Mouse (Mus musculus) midbrain, embryonic 11.5 days (tissue): Measurements from ENCODE around the gene Thrb. TPM values are rescaled to one million over a fixed set of nuclear protein-coding genes. Genes with fewer than 3 reads are reported as not detected.

Experiments used
- ATAC-seq: fragments of 200-750 bp; cut with Nextera tagmentation; 2 replicates; pipeline ENCODE4 v1.8.0; 2017; ENCODE audit warnings: moderate TSS enrichment, moderate library complexity; ENCODE audit not compliant: low FRiP score
- DNase-seq: peaks from one replicate; pipeline ENCODE4 v3.0.0; 2015; ENCODE audit warnings: low spot score; ENCODE audit errors: missing footprints
- H3K27ac ChIP-seq: fragments of 300-500 bp; sonication (generic); 2 replicates; pipeline ENCODE4 v1.5.1; 2014; ENCODE audit warnings: low read depth, low read length
- H3K27me3 ChIP-seq: fragments of 300-500 bp; sonication (generic); 2 replicates; pipeline ENCODE4 v1.6.1; 2014; ENCODE audit warnings: mild to moderate bottlenecking, low read length, moderate library complexity, mixed read lengths; ENCODE audit not compliant: control insufficient read depth, insufficient read depth
- H3K36me3 ChIP-seq: fragments of 300-500 bp; sonication (generic); 2 replicates; pipeline ENCODE4 v1.6.1; 2014; ENCODE audit warnings: mild to moderate bottlenecking, low read length, moderate library complexity, mixed read lengths; ENCODE audit not compliant: control insufficient read depth, insufficient read depth
- H3K4me1 ChIP-seq: fragments of 300-500 bp; sonication (generic); 2 replicates; pipeline ENCODE4 v1.6.1; 2014; ENCODE audit warnings: low read length; ENCODE audit not compliant: control insufficient read depth, insufficient read depth
- H3K4me2 ChIP-seq: fragments of 300-500 bp; sonication (generic); 2 replicates; pipeline ENCODE4 v1.6.1; 2014; ENCODE audit warnings: mild to moderate bottlenecking, moderate library complexity
- H3K4me3 ChIP-seq: fragments of 300-500 bp; sonication (generic); 2 replicates; pipeline ENCODE4 v1.5.1; 2014; ENCODE audit warnings: low read depth, low read length
- H3K9ac ChIP-seq: fragments of 300-500 bp; sonication (generic); 2 replicates; pipeline ENCODE4 v1.6.1; 2014; ENCODE audit warnings: low read length
- H3K9me3 ChIP-seq: fragments of 300-500 bp; sonication (generic); 2 replicates; pipeline ENCODE4 v1.6.1; 2016; ENCODE audit warnings: low read length; ENCODE audit not compliant: control insufficient read depth
- WGBS: fragments of 180-500 bp; shearing (Covaris S2); extraction: QIAGEN DNeasy Blood & Tissue Kit; methylation state at CpG from one replicate; pipeline ENCODE4 v1.1.7; 2014; 5-methylcytosine and 5-hydroxymethylcytosine counted together
- polyA plus RNA-seq: library from polyadenylated mRNA; unstranded; fragments of >200 nt; fragmentation: Nextera tagmentation; extraction: Ambion mirVana; gene quantifications from 2 replicates; pipeline ENCODE4 v1.2.1, GENCODE M21; 2014

Thrb gene
- polyA plus RNA-seq, 1 experiment from 2014 or later = 0.82 TPM

- H3K27ac ChIP-seq = no peak overlapping the region
- no peak for ATAC-seq
- no peak overlapping the region for H3K9ac ChIP-seq
- no peaks in the 10 kb centered on the region for H3K36me3 ChIP-seq
- no peaks in the 10 kb centered on the region for H3K9me3 ChIP-seq
- 82% methylated on average over 4 of the region's 4 CpGs for WGBS
- no peak overlapping the region for H3K4me2 ChIP-seq
- no peak for DNase-seq
- no peaks in the 10 kb centered on the region for H3K27me3 ChIP-seq
- H3K4me1 ChIP-seq = peaks cover 6% of the 10 kb centered on the region; the same call in 1 of the 2 replicates
- H3K4me3 ChIP-seq = no peak overlapping the region
Observed at GRCm38 (mm10) chr14:17727878-17728277, 67.8 kb downstream of the Thrb start.

DNA sequence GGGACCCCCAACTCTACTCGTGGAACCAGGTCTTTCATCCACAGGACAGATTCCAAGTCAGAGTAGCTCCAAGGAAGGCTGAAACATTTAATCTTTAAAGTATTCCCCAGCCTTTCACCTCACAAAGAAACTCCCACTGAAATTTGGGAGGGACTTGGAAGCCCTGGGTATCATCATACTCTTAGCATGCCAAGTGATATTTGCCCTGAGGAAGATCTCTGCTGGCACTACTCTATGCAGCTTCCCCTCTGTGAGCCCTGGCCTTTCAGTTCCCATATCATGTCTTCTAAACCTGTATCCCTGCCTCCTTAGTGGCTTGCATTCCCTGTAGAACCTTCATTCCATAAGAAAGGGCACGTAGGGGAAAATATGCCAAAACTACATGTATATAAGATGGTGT lies 68.8 kb downstream of the Thrb start:
- 94% methylated on average over 2 of the region's 2 CpGs for WGBS
- no peak overlapping the region for H3K9ac ChIP-seq
- H3K9me3 ChIP-seq = no peaks in the 10 kb centered on the region
- no peak overlapping the region for H3K4me2 ChIP-seq
- H3K4me1 ChIP-seq = peaks cover 8% of the 10 kb centered on the region; the same call in 1 of the 2 replicates
- no peak for ATAC-seq
- no peak for DNase-seq
- H3K27me3 ChIP-seq = no peaks in the 10 kb centered on the region
- H3K27ac ChIP-seq = no peak overlapping the region
- no peak overlapping the region for H3K4me3 ChIP-seq
- H3K36me3 ChIP-seq = no peaks in the 10 kb centered on the region

- WGBS = 0% methylated on average over 2 of the region's 2 CpGs
- no peaks in the 10 kb centered on the region for H3K36me3 ChIP-seq
- no peak overlapping the region for H3K27ac ChIP-seq
- H3K9me3 ChIP-seq = no peaks in the 10 kb centered on the region
- no peak overlapping the region for H3K4me2 ChIP-seq
- H3K27me3 ChIP-seq = no peaks in the 10 kb centered on the region
- DNase-seq (no peak), ATAC-seq (peak; percentile 22; the same call in 1 of the 2 replicates)
- no peak overlapping the region for H3K9ac ChIP-seq
- H3K4me1 ChIP-seq = peaks cover 9% of the 10 kb centered on the region; the same call in 1 of the 2 replicates
- no peak overlapping the region for H3K4me3 ChIP-seq
Observed at GRCm38 (mm10) chr14:17731020-17731419, 71.0 kb downstream of the Thrb start.

DNA sequence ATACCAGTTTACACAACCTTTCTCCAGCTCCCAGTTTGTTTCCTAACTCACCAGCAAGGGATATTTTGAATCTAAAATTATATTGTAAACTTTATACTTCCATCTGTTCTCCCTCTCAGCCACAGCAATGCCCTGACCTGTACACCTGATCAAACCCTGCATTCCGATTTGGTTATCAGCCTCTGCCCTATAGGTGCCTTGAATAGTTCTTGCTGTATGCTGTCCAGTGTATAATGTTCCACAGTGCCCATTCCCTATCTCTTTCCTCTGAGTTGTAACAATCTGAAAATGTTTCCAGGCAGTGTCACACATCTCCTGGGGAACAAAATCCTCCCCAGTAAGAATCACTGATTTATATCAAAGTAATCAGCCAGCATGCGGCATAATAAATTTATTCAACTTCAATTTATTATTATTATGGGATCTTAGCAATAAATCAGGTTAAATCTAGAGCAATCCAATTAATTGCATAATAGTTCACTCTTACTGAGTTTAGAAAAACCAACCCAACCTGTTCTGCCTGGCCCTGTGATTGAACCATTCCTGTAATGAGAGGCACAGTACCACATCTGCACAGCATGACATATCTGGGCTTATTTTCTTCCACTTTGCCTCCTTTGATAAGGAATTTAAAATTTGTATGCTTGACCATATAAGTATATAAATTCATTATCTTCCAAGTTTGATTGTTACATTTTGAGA lies 73.2 kb downstream of the Thrb start:
- WGBS = 84% methylated on average over 2 of the region's 2 CpGs
- H3K4me2 ChIP-seq = no peak overlapping the region
- no peak overlapping the region for H3K9ac ChIP-seq
- no peak for DNase-seq
- ATAC-seq = peak; percentile 53; the same call in 1 of the 2 replicates
- no peaks in the 10 kb centered on the region for H3K27me3 ChIP-seq
- H3K4me3 ChIP-seq = no peak overlapping the region
- H3K9me3 ChIP-seq = no peaks in the 10 kb centered on the region
- no peak overlapping the region for H3K27ac ChIP-seq
- H3K4me1 ChIP-seq = peaks cover 9% of the 10 kb centered on the region; the same call in 1 of the 2 replicates
- H3K36me3 ChIP-seq = no peaks in the 10 kb centered on the region

- Histone ChIP-seq H3K9me3 (no peaks in the 10 kb centered on the region), H3K4me1 (peaks cover 9% of the 10 kb centered on the region; the same call in 1 of the 2 replicates), H3K9ac (no peak overlapping the region), H3K4me3 (no peak overlapping the region), H3K27ac (no peak overlapping the region), H3K27me3 (no peaks in the 10 kb centered on the region), H3K36me3 (no peaks in the 10 kb centered on the region), H3K4me2 (no peak overlapping the region)
- ATAC-seq (peak; percentile 79), DNase-seq (peak; percentile 86)
- 48% methylated on average over 2 of the region's 2 CpGs for WGBS
Observed at GRCm38 (mm10) chr14:17733779-17734137, 73.7 kb downstream of the Thrb start.

DNA sequence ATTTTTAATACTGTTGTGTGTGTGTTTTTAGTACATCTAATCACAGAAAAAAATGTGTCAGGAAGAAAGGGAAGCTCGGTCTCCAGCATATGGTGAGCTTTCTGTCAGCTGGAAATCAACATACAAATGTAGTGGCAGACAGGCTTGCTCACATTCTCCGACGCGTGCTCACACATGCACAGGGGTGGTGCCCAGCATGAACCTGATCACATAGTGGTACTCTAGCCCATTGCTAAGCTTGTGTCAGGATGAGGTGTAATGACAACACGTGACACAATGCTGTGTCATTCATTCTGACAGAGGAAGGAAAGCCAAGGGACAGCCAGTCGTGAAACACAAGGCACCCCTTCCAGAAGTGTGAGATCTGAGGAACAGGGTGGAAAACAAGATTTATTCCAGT lies 75.4 kb downstream of the Thrb start:
- Histone ChIP-seq H3K4me3 (no peak overlapping the region), H3K9ac (no peak overlapping the region), H3K27ac (no peak overlapping the region), H3K9me3 (no peaks in the 10 kb centered on the region), H3K4me1 (peaks cover 9% of the 10 kb centered on the region; the same call in 1 of the 2 replicates), H3K4me2 (no peak overlapping the region), H3K27me3 (no peaks in the 10 kb centered on the region), H3K36me3 (no peaks in the 10 kb centered on the region)
- DNase-seq (no peak), ATAC-seq (no peak)
- 65% methylated on average over 6 of the region's 6 CpGs for WGBS

- no peak for DNase-seq
- ATAC-seq = no peak
- no peak overlapping the region for H3K9ac ChIP-seq
- no peaks in the 10 kb centered on the region for H3K4me1 ChIP-seq
- H3K4me2 ChIP-seq = no peak overlapping the region
- 50% methylated on average over 3 of the region's 3 CpGs for WGBS
- H3K27ac ChIP-seq = no peak overlapping the region
- no peaks in the 10 kb centered on the region for H3K27me3 ChIP-seq
- no peak overlapping the region for H3K4me3 ChIP-seq
- H3K36me3 ChIP-seq = no peaks in the 10 kb centered on the region
- no peaks in the 10 kb centered on the region for H3K9me3 ChIP-seq
Observed at GRCm38 (mm10) chr14:17740903-17741302, 80.8 kb downstream of the Thrb start.

DNA sequence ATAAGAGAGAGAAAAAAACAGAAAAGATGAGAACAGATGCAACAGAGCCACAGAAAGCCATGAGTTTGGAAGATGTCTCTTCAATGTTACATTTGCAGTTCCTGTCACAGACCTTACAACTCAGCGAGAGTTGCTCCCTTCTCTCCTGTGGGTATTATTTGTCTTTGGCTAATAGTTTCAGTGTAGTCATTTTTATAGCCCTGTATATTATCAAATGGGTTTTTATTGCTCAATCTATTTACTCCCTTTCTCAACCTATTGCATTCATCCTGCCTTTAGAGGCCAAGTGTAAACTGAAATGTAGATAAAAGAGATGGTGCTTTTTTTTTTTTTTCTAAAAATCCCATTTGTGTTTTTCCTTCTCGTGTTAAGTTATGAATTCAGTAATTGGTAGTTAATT lies 82.2 kb downstream of the Thrb start:
- ATAC-seq = no peak
- Histone ChIP-seq H3K4me3 (no peak overlapping the region), H3K4me1 (no peaks in the 10 kb centered on the region), H3K9me3 (no peaks in the 10 kb centered on the region), H3K4me2 (no peak overlapping the region), H3K27ac (no peak overlapping the region), H3K36me3 (no peaks in the 10 kb centered on the region), H3K27me3 (no peaks in the 10 kb centered on the region), H3K9ac (no peak overlapping the region)
- DNase-seq = no peak
- WGBS = 82% methylated on average over 2 of the region's 2 CpGs

DNA sequence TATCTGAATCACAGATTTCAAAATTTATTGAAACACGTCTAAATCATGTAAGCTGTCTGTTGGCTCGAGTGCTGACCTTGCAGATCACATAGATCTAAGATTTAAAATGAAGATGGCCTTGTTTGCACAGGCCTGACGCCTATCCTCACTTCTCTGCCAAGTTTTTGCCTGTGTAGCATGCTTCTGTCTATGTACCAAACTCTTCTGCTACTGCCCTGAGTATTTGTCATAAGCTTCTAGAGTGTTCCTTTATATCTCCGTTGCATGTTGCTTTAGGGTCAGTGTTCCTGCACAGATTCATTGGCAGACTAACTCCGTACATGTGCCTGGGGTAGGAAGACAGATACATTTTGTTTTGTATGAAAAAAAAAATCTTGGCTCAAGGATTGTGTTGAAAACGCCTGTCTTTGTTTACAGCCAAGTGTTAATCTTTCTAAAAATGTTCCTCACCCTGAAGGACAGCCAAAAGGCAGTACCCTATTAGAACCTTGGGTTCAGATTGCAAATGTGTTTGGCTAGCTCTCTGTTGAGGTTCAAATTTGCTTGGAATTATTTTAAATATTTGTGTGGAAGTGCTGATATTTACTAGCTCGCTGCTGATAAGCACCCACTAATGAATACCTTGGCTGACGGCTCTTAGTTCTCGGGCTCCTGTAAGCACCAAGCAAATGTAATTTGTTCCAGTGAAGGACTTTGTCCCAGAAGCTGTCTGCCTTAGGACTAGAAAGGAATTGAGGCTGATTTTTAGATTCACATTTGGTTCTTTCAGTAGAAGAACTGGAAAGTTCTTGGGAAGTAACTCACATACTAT lies 83.0 kb downstream of the Thrb start:
- 79% methylated on average over 9 of the region's 9 CpGs for WGBS
- no peak overlapping the region for H3K27ac ChIP-seq
- ATAC-seq (no peak), DNase-seq (no peak)
- H3K27me3 ChIP-seq = no peaks in the 10 kb centered on the region
- H3K9ac ChIP-seq = no peak overlapping the region
- no peak overlapping the region for H3K4me3 ChIP-seq
- no peak overlapping the region for H3K4me2 ChIP-seq
- no peaks in the 10 kb centered on the region for H3K9me3 ChIP-seq
- no peaks in the 10 kb centered on the region for H3K4me1 ChIP-seq
- no peaks in the 10 kb centered on the region for H3K36me3 ChIP-seq
